Mouse (Mus musculus) embryo, embryonic 11 days (tissue): ENCODE data around the gene St5.
A peak's percentile ranks its signal among the peaks of the same experiment; 100 is the strongest.

ENCODE experiments used
- DNase-seq: peaks from one replicate; pipeline ENCODE4 v3.0.0-alpha.2; 2015

Gene St5

GRCm38 (mm10) chr7:109703190-109704015 lies at the start of gene St5, which contains the start of gene Akip1:
Gene St5 (minus strand): TSS chr7:109703605.
Gene Akip1 (plus strand): TSS chr7:109703690.
- DNase-seq: peak; percentile 97

- peak; percentile 90 for DNase-seq
Observed at GRCm38 (mm10) chr7:109752008-109752925, 48.9 kb upstream of the St5 start, which contains the start of gene Tmem9b. Gene Tmem9b (minus strand): TSS chr7:109752875.

DNA sequence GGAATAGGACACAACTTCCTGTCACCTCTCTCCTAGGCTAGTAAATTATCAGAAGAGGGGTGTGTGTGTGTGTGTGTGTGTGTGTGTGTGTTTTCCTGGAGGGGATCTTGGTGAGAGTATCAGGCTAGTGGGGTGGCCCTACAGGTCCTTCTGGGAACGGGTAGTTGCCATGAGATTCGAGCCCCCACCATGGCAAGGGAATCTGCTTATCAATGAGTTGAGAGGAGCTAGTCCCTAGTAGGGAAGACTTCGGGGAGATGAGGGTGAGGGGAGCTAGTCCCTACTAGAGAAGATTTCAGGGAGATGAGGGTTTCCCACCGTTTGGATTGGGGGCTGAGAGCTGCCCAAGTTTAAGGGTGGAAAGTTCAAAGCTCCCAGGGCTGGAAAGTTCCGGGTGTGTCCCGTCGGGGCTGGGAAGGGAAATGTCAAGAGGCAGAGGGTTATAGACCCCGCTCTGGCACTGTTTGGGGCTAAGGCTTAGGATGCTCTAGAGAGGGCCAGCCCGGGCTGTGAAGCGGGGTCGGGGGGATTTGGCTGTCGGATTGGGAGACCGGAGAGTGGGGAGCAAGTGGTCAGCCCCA lies 48.1 kb upstream of the St5 start:
- DNase-seq: no peak

- DNase-seq: no peak
Observed at GRCm38 (mm10) chr7:109747747-109748146, 44.3 kb upstream of the St5 start.

DNA sequence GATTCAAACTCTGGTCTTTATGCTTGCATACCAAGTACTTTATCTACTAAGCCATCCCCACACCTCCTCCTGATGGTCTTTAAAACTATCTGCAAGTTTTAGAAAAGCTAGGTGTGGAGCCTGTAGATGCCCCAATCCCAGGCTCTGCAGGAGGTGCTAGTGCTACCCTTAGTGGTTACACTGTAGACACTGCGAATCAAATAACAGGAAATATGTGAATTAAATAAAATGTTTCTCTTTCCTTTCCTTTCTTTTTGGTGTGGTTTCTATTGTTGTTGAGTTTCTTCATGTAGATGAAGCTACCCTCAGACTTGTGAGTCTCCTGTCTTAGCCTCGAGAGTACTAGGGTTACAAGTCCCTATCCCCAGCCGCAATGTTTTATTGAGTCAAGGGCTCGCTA lies 38.3 kb upstream of the St5 start:
- DNase-seq: no peak

DNA sequence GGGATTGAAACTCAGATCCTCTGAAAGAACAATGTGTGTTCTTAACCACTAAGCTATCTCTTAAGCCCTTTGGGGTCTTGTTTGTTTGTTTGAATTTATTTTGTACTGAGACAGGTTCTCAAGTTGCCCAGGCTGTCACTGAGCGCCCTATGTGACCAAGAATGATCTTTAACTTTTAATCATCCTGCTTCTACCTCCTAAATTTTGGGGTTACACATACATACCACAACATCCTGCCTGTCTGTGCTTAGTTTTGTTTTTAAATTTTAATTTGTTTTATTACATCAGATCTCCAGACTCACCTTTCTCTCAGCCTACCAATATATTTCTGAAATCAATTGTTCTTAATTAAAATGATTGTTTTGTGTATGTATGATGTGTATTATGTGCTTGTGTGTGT lies 37.7 kb upstream of the St5 start:
- no peak for DNase-seq

DNA sequence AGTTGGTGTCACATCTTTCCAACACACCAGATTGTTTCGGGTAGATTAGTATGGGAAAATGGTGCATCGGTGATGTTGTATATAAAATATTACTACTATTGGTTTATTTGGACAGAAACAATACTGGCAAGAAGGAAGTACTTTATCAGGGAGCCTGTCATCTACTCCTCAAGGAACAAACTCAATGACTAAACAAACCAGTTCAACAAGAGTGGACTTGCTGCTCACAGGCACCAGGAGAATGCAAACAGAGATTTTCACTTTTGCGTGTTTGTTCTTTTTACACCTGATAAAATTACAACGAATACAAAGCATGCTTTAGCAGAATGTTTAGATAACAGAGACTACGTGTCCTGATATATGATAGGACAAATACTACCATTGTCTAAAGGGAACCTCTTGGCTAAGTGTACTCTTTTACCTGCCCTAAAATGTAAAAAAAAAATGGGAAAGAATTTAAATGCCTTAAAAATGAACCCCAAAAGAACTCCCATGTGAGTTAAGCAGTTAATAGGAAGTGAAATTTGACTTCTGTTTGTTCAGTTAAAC lies 36.5 kb upstream of the St5 start:
- DNase-seq: no peak

GRCm38 (mm10) chr7:109734806-109735205 lies 31.4 kb upstream of the St5 start:
- no peak for DNase-seq

GRCm38 (mm10) chr7:109731626-109732025 lies 28.2 kb upstream of the St5 start, which contains the start of gene Ascl3:
Gene Ascl3 (minus strand): TSS chr7:109731726.
- DNase-seq: no peak

GRCm38 (mm10) chr7:109723697-109724096 lies 20.3 kb upstream of the St5 start, which contains the start of gene BC051019:
Gene BC051019 (minus strand): TSS chr7:109723850.
- DNase-seq: no peak

DNA sequence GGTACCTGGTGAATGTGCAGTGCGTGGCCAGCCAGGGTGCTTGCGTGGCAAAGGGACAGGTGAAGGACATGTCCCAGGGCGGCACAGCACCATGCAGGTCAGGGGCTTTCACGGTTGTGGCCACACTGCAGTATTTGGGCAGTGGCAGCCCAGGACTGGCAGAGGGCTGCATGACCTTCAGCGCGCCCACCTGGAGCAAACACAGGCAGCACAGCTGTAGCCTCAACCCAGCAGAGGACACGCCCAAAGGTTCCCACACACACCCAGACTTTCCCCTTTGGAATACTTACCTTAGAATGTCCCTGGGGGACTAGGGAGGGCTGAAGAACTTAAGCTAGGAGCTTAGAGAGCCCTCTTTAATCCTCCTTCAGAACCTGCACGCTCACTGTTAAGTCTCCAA lies 19.7 kb upstream of the St5 start:
- DNase-seq: no peak

GRCm38 (mm10) chr7:109722618-109723017 lies 19.2 kb upstream of the St5 start:
- no peak for DNase-seq

- peak; percentile 76 for DNase-seq
Observed at GRCm38 (mm10) chr7:109719286-109719685, 15.9 kb upstream of the St5 start.

GRCm38 (mm10) chr7:109713434-109713982 lies 10.1 kb upstream of the St5 start:
- DNase-seq: no peak

DNA sequence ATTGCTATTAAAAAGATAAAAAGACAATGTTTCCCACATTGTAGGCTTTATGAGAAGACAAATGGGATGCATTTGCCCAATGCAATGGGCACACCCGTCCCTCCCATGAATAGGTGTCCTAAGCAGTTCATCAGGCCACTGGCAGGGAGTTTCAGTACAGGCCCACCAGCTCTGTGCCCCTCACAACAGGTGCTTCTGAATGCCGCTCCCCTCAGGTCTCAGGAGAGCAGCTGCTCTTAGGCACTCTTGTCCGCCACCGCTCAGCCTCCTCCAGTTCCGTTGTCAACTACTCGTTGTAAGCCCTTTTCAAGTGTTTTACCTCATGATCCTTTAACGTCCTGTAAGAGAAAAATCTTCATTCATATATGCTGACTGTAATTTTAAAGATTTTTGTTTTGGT lies 8.8 kb upstream of the St5 start:
- no peak for DNase-seq

GRCm38 (mm10) chr7:109710069-109710468 lies 6.7 kb upstream of the St5 start:
- DNase-seq: no peak

DNA sequence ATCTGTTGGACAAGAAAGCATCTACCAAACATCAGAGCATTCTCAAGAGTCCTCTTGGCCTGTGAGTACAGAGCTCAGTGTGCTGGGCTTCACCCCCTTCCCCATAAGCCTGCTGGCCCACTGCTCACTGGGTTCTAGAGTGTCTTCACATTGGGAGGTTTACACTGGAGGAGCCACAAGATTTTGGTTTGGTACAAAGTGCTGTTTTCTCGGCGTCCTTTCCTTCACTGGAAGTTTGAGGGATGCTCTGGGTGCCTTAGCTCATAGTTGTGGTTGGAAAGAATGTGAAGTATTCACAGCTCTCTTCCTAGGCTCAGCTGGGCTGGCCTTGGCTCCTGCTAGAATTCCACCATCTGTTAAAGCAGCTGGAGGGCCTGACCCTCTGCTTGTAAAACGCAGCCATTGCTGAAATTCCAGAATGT lies 5.6 kb upstream of the St5 start:
- DNase-seq: peak; percentile 30

GRCm38 (mm10) chr7:109707023-109707785 lies 3.8 kb upstream of the St5 start:
- peak; percentile 62 for DNase-seq

GRCm38 (mm10) chr7:109704461-109704860 lies 1.1 kb upstream of the St5 start:
- no peak for DNase-seq

GRCm38 (mm10) chr7:109704016-109704377 lies 592 bp upstream of the St5 start:
- no peak for DNase-seq

DNA sequence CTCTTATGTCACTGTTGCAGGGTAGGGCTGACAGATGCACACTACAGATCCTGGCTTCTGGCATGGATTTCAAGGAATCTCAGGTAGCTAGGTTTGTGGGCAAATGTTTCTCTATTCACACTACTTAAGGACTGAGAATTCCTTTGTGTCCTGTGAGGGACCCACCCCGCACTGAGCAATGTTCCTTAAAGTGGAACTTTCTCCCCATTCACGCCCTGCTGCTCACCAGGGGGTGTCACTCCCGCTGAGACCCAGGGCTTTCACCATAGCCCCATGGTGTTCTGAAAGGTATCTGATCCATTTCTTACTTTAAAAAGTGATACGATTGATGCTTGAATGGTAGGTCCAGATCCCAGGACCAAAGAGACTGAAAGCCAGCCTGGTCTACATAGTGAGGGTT lies 684 bp downstream of the St5 start:
- no peak for DNase-seq

- no peak for DNase-seq
Observed at GRCm38 (mm10) chr7:109700213-109700612, 3.2 kb downstream of the St5 start.
